Comparison of ENCODE assay signal across 49 mouse cellular contexts in genomic region chr3:95539837-95540236, GRCm38 (mm10). TPM values are rescaled to one million over a fixed set of nuclear protein-coding genes. Genes with fewer than 3 reads are reported as not detected.
"Had no signal": no experiment of that assay in that cellular context is flagged by ENCODE, and none has a peak within 500 bp of the region (broad histone marks: within the 10 kb centered on the region; RNA-seq: fewer than 3 reads in every experiment).

No protein-coding gene starts in this region.

- H3K36me3 ChIP-seq: heart, embryonic 13.5 days; heart, embryonic 15.5 days; hindbrain, embryonic 10.5 days; hindbrain, embryonic 12.5 days; hindbrain, embryonic 13.5 days; hindbrain, embryonic 15.5 days; intestine, embryonic 15.5 days; kidney, embryonic 15.5 days had no signal

- H3K27ac ChIP-seq: heart, embryonic 13.5 days; heart, embryonic 15.5 days; hindbrain, embryonic 10.5 days; hindbrain, embryonic 12.5 days; hindbrain, embryonic 13.5 days; hindbrain, embryonic 14.5 days; hindbrain, embryonic 15.5 days; hindbrain, postnatal 0 days; intestine, embryonic 15.5 days; kidney, embryonic 15.5 days; kidney, postnatal 0 days; layer of hippocampus, adult 2 months; left cerebral cortex, adult 2 months had no signal

- ATAC-seq: hindbrain, embryonic 16.5 days; hindbrain, postnatal 0 days; inflammation-experienced regulatory T-cells, adult 6 months; intestine, embryonic 15.5 days; intestine, embryonic 16.5 days; intestine, postnatal 0 days had no signal

- H3K4me1 ChIP-seq: heart, embryonic 13.5 days; heart, embryonic 15.5 days; hindbrain, embryonic 10.5 days; hindbrain, embryonic 12.5 days; hindbrain, embryonic 13.5 days; hindbrain, embryonic 15.5 days; intestine, embryonic 15.5 days; kidney, embryonic 15.5 days had no signal

- H3K9ac ChIP-seq: heart, embryonic 13.5 days; heart, embryonic 15.5 days; hindbrain, embryonic 12.5 days; hindbrain, embryonic 13.5 days; hindbrain, embryonic 14.5 days; hindbrain, embryonic 15.5 days; intestine, embryonic 15.5 days; kidney, embryonic 15.5 days had no signal

- H3K9me3 ChIP-seq: heart, embryonic 13.5 days; heart, embryonic 15.5 days; hindbrain, embryonic 10.5 days; hindbrain, embryonic 12.5 days; hindbrain, embryonic 13.5 days; hindbrain, embryonic 15.5 days; intestine, embryonic 15.5 days; kidney, embryonic 15.5 days had no signal

- H3K4me2 ChIP-seq: heart, embryonic 13.5 days; heart, embryonic 15.5 days; hindbrain, embryonic 12.5 days; hindbrain, embryonic 13.5 days; hindbrain, embryonic 14.5 days; hindbrain, embryonic 15.5 days; intestine, embryonic 15.5 days; kidney, embryonic 15.5 days had no signal

- H3K4me3 ChIP-seq: heart, embryonic 13.5 days; heart, embryonic 15.5 days; hindbrain, embryonic 10.5 days; hindbrain, embryonic 12.5 days; hindbrain, embryonic 13.5 days; hindbrain, embryonic 15.5 days; intestine, embryonic 15.5 days; kidney, embryonic 15.5 days; layer of hippocampus, adult 2 months; left cerebral cortex, adult 2 months had no signal

- H3K27me3 ChIP-seq: heart, embryonic 13.5 days; heart, embryonic 15.5 days; hindbrain, embryonic 12.5 days; hindbrain, embryonic 13.5 days; hindbrain, embryonic 15.5 days; intestine, embryonic 15.5 days; kidney, embryonic 15.5 days had no signal

- DNase-seq: heart, postnatal 10 days; heart, postnatal 14 days; heart, postnatal 36 days; heart, postnatal 4 days; kidney, adult 11 months; kidney, adult 18-20 months; kidney, adult 2 months; kidney, adult 8-10 months; kidney, adult 9 months; kidney, postnatal 10 days; kidney, postnatal 14 days; kidney, postnatal 25 days; kidney, postnatal 36 days; kidney, postnatal 4 days; layer of hippocampus, adult 9-11 months; layer of hippocampus, postnatal 36 days had no signal

RNA-seq across cellular contexts. Expression of gene Hormad1, which starts 19.6 kb away (rescaled TPM):
- total RNA-seq: heart, postnatal 10 days; heart, postnatal 14 days; heart, postnatal 25 days; heart, postnatal 36 days; heart, postnatal 4 days; hematopoietic stem cell, adult 5-6 weeks; hindbrain, postnatal 0 days; layer of hippocampus, adult 18-20 months; layer of hippocampus, adult 2 months; layer of hippocampus, adult 8-10 months; layer of hippocampus, postnatal 10 days; layer of hippocampus, postnatal 14 days; layer of hippocampus, postnatal 25 days; layer of hippocampus, postnatal 36 days; left cerebral cortex, adult 18-20 months; left cerebral cortex, adult 2 months; left cerebral cortex, adult 8-10 months had no signal
- polyA plus RNA-seq: heart, embryonic 13.5 days; heart, embryonic 14.5 days; heart, embryonic 15.5 days; heart, embryonic 16.5 days; heart, postnatal 0 days; hindbrain, embryonic 10.5 days; hindbrain, embryonic 11.5 days; hindbrain, embryonic 12.5 days; hindbrain, embryonic 13.5 days; hindbrain, embryonic 14.5 days; hindbrain, embryonic 15.5 days; hindbrain, embryonic 16.5 days; hindbrain, postnatal 0 days; inflammation-experienced regulatory T-cells, adult 6 months; intestine, embryonic 15.5 days; intestine, postnatal 0 days; kidney, adult 2 months; kidney, embryonic 14.5 days; kidney, embryonic 15.5 days; kidney, embryonic 16.5 days; kidney, postnatal 0 days; large intestine, adult 2 months had no signal

RNA-seq across cellular contexts. Expression of gene Ctsk, which starts 40.8 kb away (rescaled TPM):
- total RNA-seq: hematopoietic stem cell, adult 5-6 weeks had no signal
